Mouse (Mus musculus) heart, adult 9 months (tissue): ENCODE results near the gene Arhgap18.
"Not testable (repeated sequence)": the region's sequence is repeated elsewhere in the genome, so short reads cannot be mapped to it uniquely, and the experiment has no call there.

ENCODE experiments used
- DNase-seq, 2 experiments: peaks; one replicate each; pipeline ENCODE4 v3.0.0; 2022; ENCODE audit warnings: low spot score in 2 of 2

The Arhgap18 gene

DNA sequence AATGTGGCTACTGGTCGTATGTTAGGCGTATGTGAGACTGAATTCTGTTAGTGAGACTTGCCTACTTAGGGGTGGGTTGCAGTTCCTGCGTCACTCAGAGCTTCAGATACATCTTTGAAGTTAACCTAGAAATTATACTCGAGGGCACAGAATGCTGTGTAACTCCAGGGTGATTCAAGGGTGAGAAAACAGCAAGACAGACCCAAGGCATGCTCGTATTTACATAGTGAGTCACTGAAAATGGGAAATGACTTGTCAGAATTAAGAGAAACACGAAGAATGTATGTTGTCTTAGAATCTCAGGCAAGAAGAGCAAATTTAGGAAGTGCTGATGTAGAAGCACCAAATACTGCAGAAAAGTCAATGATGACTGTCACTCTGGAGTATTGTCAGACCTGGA is 142.5 kb downstream of the Arhgap18 start:
- DNase-seq: no peak

- DNase-seq: no peak
Measured at GRCm38 (mm10) chr10:26900426-26900825, 147.2 kb downstream of the Arhgap18 start.

DNA sequence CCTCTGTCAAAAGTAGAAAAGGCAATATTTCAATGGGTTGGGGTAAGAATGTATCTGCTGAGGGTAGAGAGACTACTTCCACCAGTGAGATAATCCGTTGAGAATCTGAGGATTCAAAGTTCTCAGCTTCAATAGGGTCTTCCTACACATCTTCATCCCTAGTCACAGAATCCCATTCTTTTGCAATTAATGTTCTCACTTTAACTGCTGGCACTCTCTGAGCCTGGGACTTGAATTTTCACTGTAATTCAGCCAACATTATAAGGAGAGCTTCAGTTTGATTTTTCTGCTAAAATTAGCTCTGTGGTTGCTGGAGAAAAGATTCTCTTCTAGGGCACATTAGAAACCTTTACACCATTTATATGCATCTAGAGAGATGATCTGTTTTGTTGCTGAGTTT is 150.6 kb downstream of the Arhgap18 start:
- DNase-seq: no peak

DNA sequence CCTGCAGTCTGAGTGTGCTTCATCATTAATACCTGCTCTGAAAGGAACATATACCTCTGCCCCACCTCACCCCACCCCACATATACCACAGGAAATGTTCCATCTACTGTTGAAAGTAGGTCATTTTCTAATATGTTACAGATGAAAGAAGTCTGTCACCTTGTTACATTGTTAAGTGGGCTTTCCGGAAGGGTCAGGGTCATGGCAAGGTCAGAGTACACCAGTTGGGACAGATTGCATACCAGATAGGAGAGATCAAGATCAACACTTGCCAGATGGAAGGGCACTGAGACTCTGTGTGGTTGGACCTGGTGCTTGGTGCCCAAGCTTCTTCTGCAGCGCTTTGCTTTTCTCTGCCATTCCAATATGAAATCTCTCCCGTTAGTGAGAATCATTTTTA is 158.0 kb downstream of the Arhgap18 start:
- no peak for DNase-seq

- DNase-seq: no peak
Measured at GRCm38 (mm10) chr10:26912112-26912797, 159.0 kb downstream of the Arhgap18 start.

DNA sequence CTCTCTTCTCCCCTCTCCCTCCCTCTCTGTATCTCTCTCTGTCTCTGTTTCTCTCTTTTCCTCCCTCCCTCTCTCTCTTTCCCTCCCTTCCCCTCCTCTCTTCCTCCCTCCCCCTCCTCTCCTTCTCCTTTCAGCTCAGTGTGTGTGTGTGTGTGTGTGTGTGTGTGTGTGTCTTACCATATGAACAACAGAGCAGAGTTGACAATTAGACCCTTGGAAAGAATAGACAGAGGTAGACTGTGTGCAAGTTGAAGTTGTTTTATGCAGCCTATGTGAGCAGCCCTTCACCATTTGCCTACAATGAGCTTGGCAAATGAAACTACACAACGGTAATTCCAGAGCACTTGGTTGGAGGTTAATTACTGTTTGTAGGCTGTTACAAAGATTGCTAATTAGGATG is 159.6 kb downstream of the Arhgap18 start:
- DNase-seq: no peak

GRCm38 (mm10) chr10:26919307-26919977 is 166.2 kb downstream of the Arhgap18 start:
- peak in 1 of 2 experiments; percentile 16 for DNase-seq

GRCm38 (mm10) chr10:26920383-26920979 is 167.3 kb downstream of the Arhgap18 start:
- DNase-seq: no peak

DNA sequence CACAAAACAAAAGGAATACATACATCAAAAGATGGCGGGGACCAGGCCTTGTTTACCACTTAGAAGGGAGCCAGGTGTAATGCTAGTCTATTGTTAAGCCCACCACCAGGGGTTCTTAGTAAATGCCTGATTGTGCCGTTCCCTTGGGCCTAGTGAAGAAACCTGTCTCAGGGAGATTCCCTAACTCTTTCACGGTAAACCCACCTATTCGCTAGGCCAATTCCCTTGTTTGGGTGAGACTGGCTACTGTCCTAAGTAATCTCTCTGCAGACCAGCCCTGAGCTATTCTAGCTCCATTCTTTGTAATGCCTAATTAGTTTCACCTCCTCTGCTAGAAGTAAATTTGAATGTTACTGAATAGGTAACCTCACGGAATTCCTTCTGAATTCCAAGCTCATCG is 182.8 kb downstream of the Arhgap18 start:
- not testable (repeated sequence) for DNase-seq

- DNase-seq: not testable (repeated sequence)
Measured at GRCm38 (mm10) chr10:26938464-26938863, 185.2 kb downstream of the Arhgap18 start.

GRCm38 (mm10) chr10:26939549-26939948 is 186.3 kb downstream of the Arhgap18 start:
- no peak for DNase-seq

GRCm38 (mm10) chr10:26948331-26948730 is 195.1 kb downstream of the Arhgap18 start:
- DNase-seq: peak in 1 of 2 experiments; percentile 11

DNA sequence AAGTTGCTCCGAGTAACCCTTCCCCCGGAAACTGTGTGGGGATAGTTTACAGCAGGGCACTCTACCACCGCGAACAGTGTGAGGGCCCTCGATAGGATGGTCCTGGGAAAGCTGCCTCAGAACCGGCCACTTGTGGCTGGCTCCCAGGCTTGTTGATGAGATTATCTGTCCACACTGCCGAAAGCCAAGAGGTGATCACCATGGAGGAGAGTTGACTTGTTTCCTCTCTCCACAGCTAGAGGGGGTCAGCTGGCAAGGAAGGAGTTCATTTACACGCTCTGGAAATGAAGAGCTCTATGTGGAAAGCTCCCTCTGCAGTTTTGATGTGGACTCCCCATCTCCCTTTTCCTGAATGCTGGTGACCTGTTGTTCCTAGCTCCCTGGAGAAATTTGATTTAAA is 196.4 kb downstream of the Arhgap18 start:
- no peak for DNase-seq

DNA sequence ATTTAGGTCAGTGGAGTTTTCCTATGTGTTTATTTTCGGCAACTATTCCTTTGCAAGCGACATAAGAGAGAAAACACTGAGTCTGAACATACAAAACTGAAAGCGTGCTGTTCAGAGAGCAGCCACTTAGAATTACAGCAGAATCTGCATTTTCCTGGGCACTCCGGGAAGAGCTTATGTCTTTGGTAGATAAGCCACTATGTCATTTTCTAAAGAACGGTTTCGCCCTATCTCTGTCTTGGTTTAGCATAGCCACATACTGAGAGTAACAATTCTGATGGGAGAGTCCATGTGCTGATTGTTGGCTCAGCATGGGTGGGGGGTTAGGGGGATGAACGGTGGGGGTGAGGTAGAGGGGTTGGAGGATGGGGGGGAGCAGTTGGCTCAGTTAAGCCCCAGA is 197.2 kb downstream of the Arhgap18 start:
- no peak for DNase-seq

GRCm38 (mm10) chr10:26958513-26958912 is 205.3 kb downstream of the Arhgap18 start:
- no peak for DNase-seq
